ENCODE assay signal across 42 mouse cellular contexts in genomic region chrX:37916311-37916710, GRCm38 (mm10). TPM values are rescaled to one million over a fixed set of nuclear protein-coding genes. Genes with fewer than 3 reads are reported as not detected.
DNase-seq lines count a peak whose midpoint lies in the region; TF ChIP-seq lines count a peak whose summit lies in the region.
"Had no signal": no experiment of that assay in that cellular context is flagged by ENCODE, and none has a peak within 500 bp of the region (broad histone marks: within the 10 kb centered on the region; RNA-seq: fewer than 3 reads in every experiment).

No protein-coding gene starts in this region.

- H3K4me2 ChIP-seq in CH12.LX (ENCODE audit: insufficient read depth, low read depth, poor library complexity, severe bottlenecking): no peak overlapping the region
- H3K4me2 ChIP-seq: hindbrain, embryonic 13.5 days; kidney, embryonic 15.5 days; limb, embryonic 13.5 days; liver, embryonic 11.5 days; midbrain, embryonic 12.5 days; neural tube, embryonic 12.5 days had no signal

- in situ Hi-C loops in CH12.LX (cut with MboI; ENCODE audit: low pct_ligation_motif_present, low pct_unique_long_range_greater_than_20kb, low sequenced_read_pairs): no loop called here

- no peaks in the 10 kb centered on the region for H3K36me3 ChIP-seq in kidney, adult 2 months (ENCODE audit: control insufficient read depth, insufficient read depth, low read length)
- H3K36me3 ChIP-seq in CH12.LX (replicated peaks in 1 of 2; ENCODE audit: control insufficient read depth in 1 of 2, insufficient read depth in 1 of 2, low read length in 1 of 2): no peaks in the 10 kb centered on the region
- H3K36me3 ChIP-seq: G1E; heart, embryonic 10.5 days; hindbrain, embryonic 13.5 days; kidney, embryonic 15.5 days; limb, embryonic 13.5 days; midbrain, embryonic 12.5 days; neural tube, embryonic 12.5 days had no signal

- H3K4me3 ChIP-seq in kidney, adult 2 months (ENCODE audit: insufficient read depth, low read depth, low read length): no peak overlapping the region
- no peak overlapping the region for H3K4me3 ChIP-seq in CH12.LX (replicated peaks in 1 of 3; ENCODE audit: low read depth in 2 of 3, low read length in 2 of 3, poor library complexity in 1 of 3)
- H3K4me3 ChIP-seq: heart, embryonic 10.5 days; hindbrain, embryonic 13.5 days; kidney, embryonic 15.5 days; limb, embryonic 13.5 days; megakaryocyte, embryonic 14.5 days; midbrain, embryonic 12.5 days; myocyte; neural tube, embryonic 12.5 days had no signal

- H3K79me2 ChIP-seq in CH12.LX (replicated peaks; ENCODE audit: control insufficient read depth, extremely low read depth, insufficient read depth, poor library complexity, severe bottlenecking): no peaks in the 10 kb centered on the region

- peak; percentile 12 for DNase-seq in adrenal gland, postnatal 14 days
- DNase-seq in adrenal gland, adult (ENCODE audit: inconsistent age in 2 of 2, low spot score in 1 of 2): no peak
- DNase-seq in kidney, adult 2 months: peak; percentile 0
- no peak for DNase-seq in kidney, postnatal 36 days
- DNase-seq in CH12.LX (ENCODE audit: extremely low read depth): peak; percentile 2
- DNase-seq in R1 (ENCODE audit: low read depth, low spot score): peak; percentile 54
- no peak for DNase-seq in frontal cortex, postnatal 36 days (ENCODE audit: low spot score in 2 of 2)
- DNase-seq in layer of hippocampus, adult 11-12 months (ENCODE audit: low spot score): no peak
- DNase-seq: adrenal gland, adult 2 months; cerebellum, adult 11 months; cerebellum, adult 9-10 months; cerebellum, postnatal 36 days; gastrocnemius, postnatal 10 days; heart, postnatal 4 days; kidney, adult 11 months; lung, postnatal 4 days; right cerebral cortex, adult 18-20 months; thymus, adult 2 months; thymus, postnatal 4 days had no signal

- H3K9me3 ChIP-seq in CH12.LX (replicated peaks; ENCODE audit: low read length): no peaks in the 10 kb centered on the region
- H3K9me3 ChIP-seq: G1E; heart, embryonic 10.5 days; hindbrain, embryonic 13.5 days; kidney, embryonic 15.5 days; limb, embryonic 13.5 days; megakaryocyte, embryonic 14.5 days; midbrain, embryonic 12.5 days; neural tube, embryonic 12.5 days had no signal

- H3K27ac ChIP-seq in kidney, adult 2 months (ENCODE audit: insufficient read depth, low read depth, low read length): no peak overlapping the region
- no peak overlapping the region for H3K27ac ChIP-seq in CH12.LX (ENCODE audit: insufficient read depth, low read depth)
- H3K27ac ChIP-seq: heart, embryonic 10.5 days; hindbrain, embryonic 13.5 days; kidney, embryonic 15.5 days; limb, embryonic 13.5 days; midbrain, embryonic 12.5 days; neural tube, embryonic 12.5 days had no signal

- peak; percentile 17 for TF ChIP-seq RAD21 in CH12.LX (IDR thresholded peaks at IDR 0.05; ENCODE audit: low read depth, low read length)

- 59% methylated on average over 4 of the region's 4 CpGs for WGBS in kidney, adult 2 months

- H3K27me3 ChIP-seq in kidney, adult 2 months (replicated peaks; ENCODE audit: control insufficient read depth, insufficient read depth, low read length): no peaks in the 10 kb centered on the region
- H3K27me3 ChIP-seq in CH12.LX (replicated peaks): no peaks in the 10 kb centered on the region
- H3K27me3 ChIP-seq: hindbrain, embryonic 13.5 days; kidney, embryonic 15.5 days; limb, embryonic 13.5 days; midbrain, embryonic 12.5 days; neural tube, embryonic 12.5 days had no signal

- no peak for TF ChIP-seq CTCF in kidney, adult 2 months (conservative IDR thresholded peaks at IDR 0.05; ENCODE audit: insufficient read depth, insufficient read length, low read depth, low read length)
- peak in 1 of 2 experiments; percentile 44; a peak in 2 of 4 replicates for TF ChIP-seq CTCF in CH12.LX (conservative IDR thresholded peaks at IDR 0.05 in 1 of 2, IDR thresholded peaks at IDR 0.05 in 1 of 2; ENCODE audit: low read depth in 2 of 2, low read length in 2 of 2)

- dilution Hi-C loops in CH12.LX (cut with MboI; ENCODE audit: extremely low pct_ligation_motif_present, extremely low pct_unique_long_range_greater_than_20kb, low sequenced_read_pairs): no loop called here

- TF ChIP-seq EP300 in CH12.LX (IDR thresholded peaks at IDR 0.05; ENCODE audit: low read length): no peak

- TF ChIP-seq POLR2A in kidney, adult 2 months (IDR thresholded peaks at IDR 0.05; ENCODE audit: low read depth, low read length): no peak
- TF ChIP-seq POLR2A in CH12.LX (IDR thresholded peaks at IDR 0.05; ENCODE audit: low read depth, low read length): no peak

- H3K4me1 ChIP-seq in kidney, adult 2 months (ENCODE audit: control insufficient read depth, insufficient read depth, low read length): no peaks in the 10 kb centered on the region
- no peaks in the 10 kb centered on the region for H3K4me1 ChIP-seq in CH12.LX (ENCODE audit: control insufficient read depth in 1 of 2, insufficient read depth in 2 of 2)
- H3K4me1 ChIP-seq: heart, embryonic 10.5 days; hindbrain, embryonic 13.5 days; kidney, embryonic 15.5 days; limb, embryonic 13.5 days; megakaryocyte, embryonic 14.5 days; midbrain, embryonic 12.5 days; neural tube, embryonic 12.5 days had no signal

- H3K9ac ChIP-seq in CH12.LX (ENCODE audit: insufficient read depth, low read depth): no peak overlapping the region
- H3K9ac ChIP-seq: hindbrain, embryonic 13.5 days; kidney, embryonic 15.5 days; limb, embryonic 13.5 days; midbrain, embryonic 12.5 days; neural tube, embryonic 12.5 days had no signal

TF ChIP-seq in CH12.LX, 34 proteins besides CTCF, POLR2A, EP300 and RAD21:
- no peak for TF ChIP-seq MYC (IDR thresholded peaks at IDR 0.05; ENCODE audit: low read depth, low read length)
- no peak for TF ChIP-seq USF1 (IDR thresholded peaks at IDR 0.05; ENCODE audit: low read depth, low read length)
- TF ChIP-seq GABPA (IDR thresholded peaks at IDR 0.05; ENCODE audit: insufficient replicate concordance, low read depth, low read length): no peak
- no peak for TF ChIP-seq RCOR1 (conservative IDR thresholded peaks at IDR 0.05; ENCODE audit: low read depth, low read length)
- TF ChIP-seq MXI1 (IDR thresholded peaks at IDR 0.05; ENCODE audit: low read depth, low read length): no peak
- TF ChIP-seq TBP (conservative IDR thresholded peaks at IDR 0.05; ENCODE audit: low read depth, low read length): no peak
- TF ChIP-seq TCF12 (IDR thresholded peaks at IDR 0.05; ENCODE audit: low read depth, low read length): no peak
- no peak for TF ChIP-seq NELFE (IDR thresholded peaks at IDR 0.05; ENCODE audit: low read depth, low read length)
- TF ChIP-seq USF2 (conservative IDR thresholded peaks at IDR 0.05; ENCODE audit: low read depth, low read length): no peak
- TF ChIP-seq ELF1 (IDR thresholded peaks at IDR 0.05; ENCODE audit: low read depth, low read length): no peak
- TF ChIP-seq NRF1 (IDR thresholded peaks at IDR 0.05; ENCODE audit: low read depth, low read length): no peak
- TF ChIP-seq BHLHE40 (IDR thresholded peaks at IDR 0.05; ENCODE audit: low read depth, low read length): no peak
- no peak for TF ChIP-seq CHD1 (IDR thresholded peaks at IDR 0.05; ENCODE audit: low read depth, low read length)
- no peak for TF ChIP-seq MAZ (IDR thresholded peaks at IDR 0.05; ENCODE audit: low read depth, low read length)
- TF ChIP-seq IRF4 (IDR thresholded peaks at IDR 0.05; ENCODE audit: low read depth, low read length): no peak

RNA-seq across cellular contexts. Expression of gene Rhox9, which starts 14.7 kb away (rescaled TPM):
- not detected in 2 replicates for total RNA-seq in adrenal gland, postnatal 14 days (2021)
- not detected in 2 replicates for polyA plus RNA-seq in kidney, adult 2 months (2012; rRNA removed)
- not detected in 2 replicates for total RNA-seq in CH12.LX (2012; rRNA removed)
- total RNA-seq in CH12.LX (2014; rRNA removed): not detected in 2 replicates
- polyA plus RNA-seq in CH12.LX (2012; ENCODE audit: insufficient read length, low read depth): not detected in 2 replicates
- total RNA-seq: adrenal gland, adult 2 months; gastrocnemius, postnatal 10 days; heart, postnatal 4 days; layer of hippocampus, postnatal 10 days; left cerebral cortex, adult 18-20 months; left cerebral cortex, postnatal 25 days; midbrain, postnatal 0 days had no signal
- polyA plus RNA-seq: adrenal gland, adult 2 months; embryonic facial prominence, embryonic 11.5 days; forebrain, embryonic 14.5 days; G1E; gonadal fat pad, adult 2 months; heart, embryonic 10.5 days; heart, embryonic 16.5 days; hindbrain, embryonic 13.5 days; kidney, embryonic 15.5 days; large intestine, adult 2 months; limb, embryonic 13.5 days; liver, embryonic 11.5 days; liver, embryonic 16.5 days; lung, embryonic 16.5 days; midbrain, embryonic 12.5 days; midbrain, postnatal 0 days; myocyte; neural tube, embryonic 12.5 days; Patski; spleen, adult 2 months; thymus, adult 2 months had no signal

RNA-seq across cellular contexts. Expression of gene Rhox7b, which starts 19.3 kb away (rescaled TPM):
- total RNA-seq in adrenal gland, postnatal 14 days (2021): not detected in 2 replicates
- not detected in 2 replicates for polyA plus RNA-seq in kidney, adult 2 months (2012; rRNA removed)
- total RNA-seq in CH12.LX (2012; rRNA removed) (not detected in 2 replicates), CH12.LX (2014; rRNA removed) (not detected in 2 replicates)
- polyA plus RNA-seq in CH12.LX (2012; ENCODE audit: insufficient read length, low read depth): not detected in 2 replicates
- total RNA-seq: adrenal gland, adult 2 months; G1E; gastrocnemius, postnatal 10 days; heart, postnatal 4 days; layer of hippocampus, postnatal 10 days; left cerebral cortex, adult 18-20 months; left cerebral cortex, postnatal 25 days; midbrain, postnatal 0 days had no signal
- polyA plus RNA-seq: adrenal gland, adult 2 months; embryonic facial prominence, embryonic 11.5 days; forebrain, embryonic 14.5 days; G1E; gonadal fat pad, adult 2 months; heart, embryonic 10.5 days; heart, embryonic 16.5 days; hindbrain, embryonic 13.5 days; kidney, embryonic 15.5 days; large intestine, adult 2 months; limb, embryonic 13.5 days; liver, embryonic 11.5 days; liver, embryonic 16.5 days; lung, embryonic 16.5 days; midbrain, embryonic 12.5 days; midbrain, postnatal 0 days; myocyte; neural tube, embryonic 12.5 days; Patski; spleen, adult 2 months; thymus, adult 2 months had no signal

RNA-seq across cellular contexts. Expression of gene Rhox8, which starts 37.6 kb away (rescaled TPM):
- not detected in 2 replicates for total RNA-seq in adrenal gland, postnatal 14 days (2021)
- not detected in 2 replicates for polyA plus RNA-seq in kidney, adult 2 months (2012; rRNA removed)
- not detected in 2 replicates for total RNA-seq in CH12.LX (2012; rRNA removed)
- not detected in 2 replicates for total RNA-seq in CH12.LX (2014; rRNA removed)
- polyA plus RNA-seq in CH12.LX (2012; ENCODE audit: insufficient read length, low read depth): 0.31 TPM in 1 of 2 replicates, not detected in the other
- total RNA-seq: adrenal gland, adult 2 months; gastrocnemius, postnatal 10 days; heart, postnatal 4 days; layer of hippocampus, postnatal 10 days; left cerebral cortex, adult 18-20 months; left cerebral cortex, postnatal 25 days; midbrain, postnatal 0 days had no signal
- polyA plus RNA-seq: adrenal gland, adult 2 months; embryonic facial prominence, embryonic 11.5 days; forebrain, embryonic 14.5 days; G1E; gonadal fat pad, adult 2 months; heart, embryonic 10.5 days; heart, embryonic 16.5 days; hindbrain, embryonic 13.5 days; kidney, embryonic 15.5 days; large intestine, adult 2 months; limb, embryonic 13.5 days; liver, embryonic 11.5 days; liver, embryonic 16.5 days; lung, embryonic 16.5 days; midbrain, embryonic 12.5 days; midbrain, postnatal 0 days; myocyte; neural tube, embryonic 12.5 days; Patski; spleen, adult 2 months; thymus, adult 2 months had no signal

Comparison
In these comparisons a context has a peak if more than half of its experiments do, and no peak if none do; other contexts are left out.
1. DNase-seq: peak in adrenal gland, postnatal 14 days (single experiment), kidney, adult 2 months (single experiment), CH12.LX (single experiment) and R1 (single experiment); none in adrenal gland, adult (0 of 2), kidney, postnatal 36 days (0 of 2), frontal cortex, postnatal 36 days (0 of 2) and layer of hippocampus, adult 11-12 months (single experiment).